Mouse (Mus musculus) small intestine, adult 2 months (tissue): ENCODE data around the gene Iqca. TPM values are rescaled to one million over a fixed set of nuclear protein-coding genes. Genes with fewer than 3 reads are reported as not detected.

ENCODE experiments used
- H3K27ac ChIP-seq: fragments of 200-500 bp; 2 replicates; pipeline ENCODE4 v1.5.1; 2012; ENCODE audit warnings: low read depth, low read length, control low read depth, inconsistent platforms; ENCODE audit not compliant: insufficient read depth
- H3K27me3 ChIP-seq: fragments of 200-500 bp; 2 replicates; pipeline ENCODE4 v1.6.1; 2012; ENCODE audit warnings: mild to moderate bottlenecking, moderate library complexity, low read length, inconsistent platforms; ENCODE audit not compliant: control insufficient read depth, insufficient read depth
- H3K36me3 ChIP-seq: fragments of 200-500 bp; 2 replicates; pipeline ENCODE4 v1.6.1; 2012; ENCODE audit warnings: mild to moderate bottlenecking, low read length, control low read depth, inconsistent platforms; ENCODE audit not compliant: control insufficient read depth, insufficient read depth
- H3K4me1 ChIP-seq: fragments of 200-500 bp; 2 replicates; pipeline ENCODE4 v1.6.1; 2012; ENCODE audit warnings: low read length, inconsistent platforms, mixed read lengths; ENCODE audit not compliant: control insufficient read depth, insufficient read depth, insufficient read length
- H3K4me3 ChIP-seq: fragments of 200-500 bp; 2 replicates; pipeline ENCODE4 v1.5.1; 2012; ENCODE audit warnings: low read depth, mild to moderate bottlenecking, control low read depth, inconsistent platforms, low read length, moderate library complexity
- CTCF ChIP-seq: fragments of 200-500 bp; IDR thresholded peaks from 2 replicates; pipeline ENCODE4 v1.5.1; 2012; ENCODE audit warnings: low read depth, mild to moderate bottlenecking, control low read depth, inconsistent platforms, low read length, moderate library complexity, mixed read lengths; ENCODE audit not compliant: insufficient replicate concordance, insufficient read length; ENCODE audit errors: extremely low read depth
- POLR2A ChIP-seq: fragments of 200-500 bp; IDR thresholded peaks from 2 replicates; pipeline ENCODE4 v1.6.1; 2012; ENCODE audit warnings: low read depth, mild to moderate bottlenecking, control low read depth, inconsistent platforms, low read length, moderate library complexity
- WGBS: fragments of 180-500 bp; shearing (Covaris S2); methylation state at CpG from one replicate; pipeline ENCODE4 v1.1.7; 2018; 5-methylcytosine and 5-hydroxymethylcytosine counted together
- polyA plus RNA-seq: library from polyadenylated mRNA; depleted of rRNA; stranded (reverse); fragments of >200 nt; gene quantifications from 2 replicates; pipeline ENCODE4 v1.2.3, GENCODE M21; 2012; rRNA removed

Iqca gene
- polyA plus RNA-seq, 1 experiment = not detected

GRCm38 (mm10) chr1:90000981-90001380 lies 152.2 kb downstream of the Iqca start:
- WGBS = 53% methylated on average over 5 of the region's 5 CpGs

GRCm38 (mm10) chr1:89999858-90000257 lies 153.3 kb downstream of the Iqca start:
- no peak overlapping the region for H3K4me3 ChIP-seq
- 60% methylated on average over 3 of the region's 3 CpGs for WGBS
- TF ChIP-seq CTCF (no peak), POLR2A (no peak)

More at GRCm38 (mm10) chr1:90000981-90001380, 152.2 kb downstream of the Iqca start:
- Histone ChIP-seq H3K27me3 (no peaks in the 10 kb centered on the region), H3K4me3 (no peak overlapping the region), H3K27ac (no peak overlapping the region), H3K4me1 (no peaks in the 10 kb centered on the region), H3K36me3 (no peaks in the 10 kb centered on the region)
- no peak for TF ChIP-seq CTCF
- no peak for TF ChIP-seq POLR2A

GRCm38 (mm10) chr1:89998696-89999095 lies 154.5 kb downstream of the Iqca start:
- 68% methylated on average over 2 of the region's 2 CpGs for WGBS
- H3K4me3 ChIP-seq = no peak overlapping the region
- TF ChIP-seq POLR2A (no peak), CTCF (no peak)

More at GRCm38 (mm10) chr1:89999858-90000257, 153.3 kb downstream of the Iqca start:
- Histone ChIP-seq H3K4me1 (no peaks in the 10 kb centered on the region), H3K27ac (no peak overlapping the region), H3K27me3 (no peaks in the 10 kb centered on the region), H3K36me3 (no peaks in the 10 kb centered on the region)

GRCm38 (mm10) chr1:89998076-89998475 lies 155.1 kb downstream of the Iqca start:
- WGBS = 50% methylated on average over 7 of the region's 7 CpGs
- H3K27me3 ChIP-seq = no peaks in the 10 kb centered on the region
- H3K27ac ChIP-seq = no peak overlapping the region
- no peaks in the 10 kb centered on the region for H3K4me1 ChIP-seq
- no peak overlapping the region for H3K4me3 ChIP-seq
- TF ChIP-seq POLR2A = no peak
- TF ChIP-seq CTCF = no peak
- no peaks in the 10 kb centered on the region for H3K36me3 ChIP-seq

More at GRCm38 (mm10) chr1:89998696-89999095, 154.5 kb downstream of the Iqca start:
- Histone ChIP-seq H3K4me1 (no peaks in the 10 kb centered on the region), H3K27me3 (no peaks in the 10 kb centered on the region), H3K27ac (no peak overlapping the region), H3K36me3 (no peaks in the 10 kb centered on the region)

DNA sequence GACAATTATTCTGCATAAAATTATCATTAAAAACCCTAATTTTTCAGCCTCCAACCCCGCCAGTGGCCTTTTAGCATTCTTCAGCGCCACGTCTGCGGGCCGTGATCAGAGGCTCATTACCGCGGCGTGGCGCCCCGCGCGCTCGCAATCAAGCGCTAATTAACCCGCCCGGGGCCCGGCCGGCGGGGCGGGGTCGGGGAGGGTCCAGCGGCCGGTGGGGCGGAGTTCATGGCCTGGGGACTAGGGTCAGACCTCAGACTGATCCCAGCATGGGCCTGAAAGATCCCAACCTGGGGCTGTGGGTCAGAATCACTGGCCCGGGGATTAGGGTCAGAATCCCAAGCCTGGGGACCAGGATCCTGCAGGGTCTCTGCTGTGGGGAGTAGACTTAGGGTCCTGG lies 160.9 kb downstream of the Iqca start:
- Histone ChIP-seq H3K4me1 (no peaks in the 10 kb centered on the region), H3K36me3 (no peaks in the 10 kb centered on the region), H3K4me3 (no peak overlapping the region), H3K27ac (no peak overlapping the region), H3K27me3 (peaks cover 15% of the 10 kb centered on the region)
- 6% methylated on average over 25 of the region's 25 CpGs for WGBS
- no peak for TF ChIP-seq CTCF
- no peak for TF ChIP-seq POLR2A

Other genes with a start within 250 kb of the Iqca start
- gene Gbx2, start 222.2 kb downstream of the Iqca start, polyA plus RNA-seq = 0.11 TPM in 1 of 2 replicates, not detected in the other
- not detected in 2 replicates for gene Asb18, start 138.7 kb downstream of the Iqca start, polyA plus RNA-seq
- gene Ackr3, start 50.6 kb upstream of the Iqca start, polyA plus RNA-seq = 21.7 and 22.5 TPM in 2 replicates